Mouse (Mus musculus) lung, adult 2 months (tissue): Measurements from ENCODE around the gene Pax6. TPM values are rescaled to one million over a fixed set of nuclear protein-coding genes. Genes with fewer than 3 reads are reported as not detected.

Experiments
- DNase-seq: peaks from one replicate; pipeline ENCODE4 v3.0.0; 2022
- H3K4me1 ChIP-seq: fragments of 200-500 bp; 2 replicates; pipeline ENCODE4 v1.6.1; 2011; ENCODE audit warnings: low read length; ENCODE audit not compliant: control insufficient read depth, insufficient read depth
- H3K4me3 ChIP-seq: fragments of 200-500 bp; replicated peaks from 2 replicates; pipeline ENCODE3; 2011; ENCODE audit warnings: low read depth, mild to moderate bottlenecking, control low read depth, low read length; ENCODE audit errors: extremely low read depth
- CTCF ChIP-seq: fragments of 200-500 bp; IDR thresholded peaks from 2 replicates; pipeline ENCODE4 v1.5.1; 2011; ENCODE audit warnings: mild to moderate bottlenecking, low read length, control low read depth; ENCODE audit not compliant: insufficient read depth
- POLR2A ChIP-seq: fragments of 200-500 bp; IDR thresholded peaks from 2 replicates; pipeline ENCODE4 v1.6.1; 2011; ENCODE audit warnings: low read depth, mild to moderate bottlenecking, control low read depth, low read length, borderline replicate concordance; ENCODE audit errors: extremely low read depth
- WGBS: fragments of 180-500 bp; shearing (Covaris S2); methylation state at CpG from one replicate; pipeline ENCODE4 v1.1.7; 2018; 5-methylcytosine and 5-hydroxymethylcytosine counted together
- polyA plus RNA-seq: library from polyadenylated mRNA; depleted of rRNA; stranded (reverse); fragments of >200 nt; gene quantifications from 2 replicates; pipeline ENCODE4 v1.2.3, GENCODE M21; 2012

The Pax6 gene
- polyA plus RNA-seq, 1 experiment, result not detected

DNA sequence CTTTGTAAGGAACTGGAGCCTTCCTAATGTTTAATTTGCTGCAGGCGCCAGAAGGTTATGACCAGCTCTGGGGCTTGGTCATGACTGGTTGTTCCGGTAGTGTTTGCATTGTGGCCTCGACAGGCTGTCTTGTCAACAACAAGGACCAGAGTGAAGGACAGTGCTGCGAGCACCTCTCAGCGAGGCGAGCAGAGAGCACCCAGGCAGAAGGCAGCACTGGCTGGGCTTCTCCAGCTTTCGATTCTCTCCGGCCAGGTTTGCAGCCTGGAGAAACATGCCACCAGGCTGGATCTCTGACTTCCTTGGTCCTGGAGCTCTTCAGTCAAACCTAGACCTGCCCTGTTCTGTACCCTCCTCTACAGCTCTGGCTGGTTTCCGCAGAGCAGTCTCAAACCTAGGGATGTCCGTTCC lies 5.6 kb upstream of the Pax6 start:
- H3K4me1 ChIP-seq, result no peaks in the 10 kb centered on the region; the same call in 1 of the 2 replicates
- no peak for TF ChIP-seq POLR2A
- TF ChIP-seq CTCF, result no peak
- no peak for DNase-seq
- 3% methylated on average over 10 of the region's 10 CpGs for WGBS
- no peak overlapping the region for H3K4me3 ChIP-seq

- H3K4me1 ChIP-seq, result no peaks in the 10 kb centered on the region; the same call in 1 of the 2 replicates
- H3K4me3 ChIP-seq, result no peak overlapping the region
- DNase-seq, result no peak
- 14% methylated on average over 5 of the region's 5 CpGs for WGBS
- TF ChIP-seq CTCF (no peak), POLR2A (no peak)
Measured at GRCm38 (mm10) chr2:105664996-105665395, 3.7 kb upstream of the Pax6 start.

GRCm38 (mm10) chr2:105665491-105666250 lies 3.0 kb upstream of the Pax6 start:
- H3K4me1 ChIP-seq, result no peaks in the 10 kb centered on the region; the same call in 1 of the 2 replicates
- no peak for TF ChIP-seq POLR2A
- no peak for TF ChIP-seq CTCF
- no peak for DNase-seq
- WGBS, result 10% methylated on average over 5 of the region's 5 CpGs
- no peak overlapping the region for H3K4me3 ChIP-seq

DNA sequence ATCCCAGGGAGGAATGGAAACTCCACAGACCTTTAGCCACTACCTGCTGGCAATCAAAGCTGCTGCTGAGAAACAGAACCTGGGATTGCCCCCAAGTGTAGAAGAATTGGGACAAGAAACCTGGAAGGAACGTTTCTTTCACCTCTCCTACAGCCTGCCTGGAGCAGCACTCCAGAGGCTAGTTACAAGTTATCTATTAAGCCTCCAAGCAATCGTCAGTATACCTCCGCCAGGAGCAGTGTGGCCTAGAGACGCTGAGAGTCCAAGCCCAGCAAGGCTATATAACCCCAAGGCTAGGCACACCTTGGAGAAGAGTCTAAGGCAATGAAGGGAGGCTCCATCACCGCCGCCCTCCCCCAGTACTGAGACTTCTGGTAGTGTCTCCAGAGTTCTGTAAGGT lies 2.4 kb upstream of the Pax6 start:
- no peak for DNase-seq
- Histone ChIP-seq H3K4me1 (no peaks in the 10 kb centered on the region; the same call in 1 of the 2 replicates), H3K4me3 (no peak overlapping the region)
- no peak for TF ChIP-seq CTCF
- no peak for TF ChIP-seq POLR2A
- WGBS, result 8% methylated on average over 6 of the region's 6 CpGs

- WGBS, result 4% methylated on average over 41 of the region's 41 CpGs
- TF ChIP-seq CTCF, result no peak
- TF ChIP-seq POLR2A, result no peak
- Histone ChIP-seq H3K4me3 (no peak overlapping the region), H3K4me1 (no peaks in the 10 kb centered on the region; the same call in 1 of the 2 replicates)
- DNase-seq, result no peak
Measured at GRCm38 (mm10) chr2:105666763-105667625, 1.7 kb upstream of the Pax6 start.

DNA sequence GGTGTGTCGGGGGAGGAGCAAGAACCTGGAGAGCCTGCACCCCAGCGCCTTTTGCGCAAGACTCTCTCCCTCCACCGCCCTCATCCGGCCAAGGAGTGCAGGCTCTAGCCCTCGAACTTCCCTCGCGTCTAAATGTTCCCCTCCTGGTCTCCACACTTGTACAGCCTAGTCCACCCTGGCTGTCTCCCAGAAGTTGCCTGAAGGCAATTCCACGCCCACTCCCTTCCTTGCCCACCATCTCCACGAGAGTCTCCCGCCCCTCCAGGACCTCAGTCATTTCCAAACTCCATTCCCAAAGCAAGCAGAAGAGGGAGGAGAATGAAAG lies 1.1 kb upstream of the Pax6 start:
- 2% methylated on average over 11 of the region's 11 CpGs for WGBS
- TF ChIP-seq POLR2A (no peak), CTCF (0 out of 2 replicates have a peak, but pooled peaks have one; percentile 2)
- H3K4me3 ChIP-seq, result no peak overlapping the region
- no peak for DNase-seq
- H3K4me1 ChIP-seq, result no peaks in the 10 kb centered on the region; the same call in 1 of the 2 replicates

DNA sequence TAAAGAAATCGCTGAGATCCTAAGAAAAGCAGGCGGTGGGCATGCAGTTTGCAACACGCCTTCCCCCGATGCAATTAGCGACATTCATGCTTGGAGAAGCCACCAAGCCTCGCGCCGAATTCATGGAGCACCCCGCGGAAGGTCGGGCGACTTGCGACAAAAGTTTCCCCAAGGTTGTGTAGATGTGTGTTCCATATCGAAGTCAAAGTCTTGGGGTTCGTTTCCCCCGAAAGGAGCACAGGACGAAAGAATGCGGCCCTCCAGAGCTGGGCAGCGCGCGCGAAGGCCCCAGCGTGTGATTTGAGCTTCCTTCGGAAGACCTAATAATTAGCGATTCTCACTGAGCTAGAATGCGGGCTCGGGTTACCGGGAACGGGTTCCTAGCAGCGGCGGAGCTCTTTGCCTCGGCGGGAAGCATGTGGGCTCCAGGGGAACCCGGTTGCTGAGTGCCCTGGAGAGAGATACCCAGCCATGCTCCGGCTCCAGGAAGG lies 716 bp downstream of the Pax6 start:
- 2% methylated on average over 35 of the region's 35 CpGs for WGBS
- Histone ChIP-seq H3K4me3 (no peak overlapping the region), H3K4me1 (peaks cover 4% of the 10 kb centered on the region; the same call in 1 of the 2 replicates)
- TF ChIP-seq CTCF (no peak), POLR2A (no peak)
- DNase-seq, result no peak

DNA sequence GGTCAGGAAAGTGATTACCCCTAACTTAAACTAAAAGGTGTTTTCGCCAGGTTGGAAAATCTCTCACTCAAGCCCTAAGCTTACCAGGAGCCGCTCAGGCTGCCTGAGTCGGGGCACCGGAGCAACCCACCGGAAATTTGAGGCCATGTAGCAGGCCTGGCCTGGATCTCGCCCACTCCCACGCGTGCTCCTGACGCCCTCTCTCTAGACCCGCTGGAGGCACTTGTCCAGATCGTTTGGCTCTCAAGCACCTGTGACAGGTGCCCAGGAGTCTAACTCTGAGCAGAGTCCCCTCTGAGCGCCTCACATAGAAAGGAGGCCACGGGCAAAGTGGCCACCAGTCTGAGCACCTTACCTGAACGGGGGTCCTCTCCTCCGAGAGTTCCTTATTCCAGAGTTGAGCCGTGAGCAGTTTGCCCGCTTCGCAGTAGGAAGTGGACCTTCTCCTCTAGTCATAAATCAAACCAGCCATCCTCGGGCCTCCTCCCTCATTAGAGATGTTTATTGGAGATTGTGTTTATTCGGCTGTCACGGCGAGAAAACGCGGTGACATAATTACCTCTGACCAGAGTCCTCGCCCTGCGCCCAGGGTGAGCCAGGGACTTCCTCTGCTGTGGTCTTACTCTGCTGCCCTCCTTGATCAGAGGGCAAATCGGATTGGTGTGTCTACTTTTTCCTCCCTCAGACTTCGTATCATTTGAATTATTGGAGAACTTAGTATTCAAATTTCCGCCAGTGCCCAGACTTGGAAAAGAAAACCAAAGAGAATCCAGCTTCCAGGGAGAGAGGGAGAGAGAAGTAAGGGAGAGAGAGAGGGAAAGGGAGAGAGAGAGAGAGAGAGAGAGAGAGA lies 1.4 kb downstream of the Pax6 start:
- TF ChIP-seq CTCF, result no peak
- TF ChIP-seq POLR2A, result no peak
- H3K4me3 ChIP-seq, result no peak overlapping the region
- H3K4me1 ChIP-seq, result peaks cover 6% of the 10 kb centered on the region; the same call in 1 of the 2 replicates
- no peak for DNase-seq
- 3% methylated on average over 29 of the region's 29 CpGs for WGBS

GRCm38 (mm10) chr2:105670731-105671095 lies 2.0 kb downstream of the Pax6 start:
- H3K4me1 ChIP-seq, result peaks cover 6% of the 10 kb centered on the region
- H3K4me3 ChIP-seq, result no peak overlapping the region
- no peak for TF ChIP-seq POLR2A
- no peak for TF ChIP-seq CTCF
- no peak for DNase-seq
- WGBS, result under 1% methylated on average over 6 of the region's 6 CpGs
